Mouse (Mus musculus): ENCODE results near the gene Stxbp2.

The Stxbp2 gene

DNA sequence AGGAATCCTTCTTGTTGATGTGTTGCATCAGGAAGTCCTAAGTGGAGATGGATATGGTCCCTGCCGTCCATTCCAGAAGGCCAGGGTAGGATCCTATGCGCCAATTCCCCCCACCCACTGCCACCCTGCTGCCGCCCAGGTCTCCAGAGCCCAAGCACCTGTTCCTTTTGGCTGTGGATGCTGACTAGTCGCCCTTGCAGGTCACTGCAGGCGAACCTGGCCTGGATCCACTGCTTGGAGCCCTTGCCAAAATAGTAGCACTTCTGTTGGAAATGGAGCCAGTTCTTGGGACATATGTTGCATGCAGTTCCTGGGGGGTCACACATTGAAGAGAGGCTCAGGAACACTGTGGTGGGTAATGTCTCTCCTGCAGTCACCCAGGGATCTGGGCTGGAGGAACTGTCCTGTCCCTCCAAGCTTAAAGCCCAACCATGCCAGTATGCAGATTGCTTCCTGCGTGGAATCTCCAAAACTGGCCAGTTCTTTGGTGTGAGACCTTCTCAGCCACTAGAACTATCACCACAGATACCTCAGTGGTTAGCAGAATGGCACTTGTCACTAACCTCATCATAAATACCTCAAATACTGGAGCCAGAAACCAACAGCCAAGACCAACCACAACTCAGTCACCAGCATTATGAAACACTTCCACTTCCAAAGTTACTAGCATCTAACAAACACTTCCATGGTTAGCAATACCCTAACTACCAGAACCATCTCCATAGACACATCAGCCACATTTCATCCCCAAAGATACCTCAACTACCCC is 52.8 kb downstream of the Stxbp2 start:
- DNase-seq: no peak

DNA sequence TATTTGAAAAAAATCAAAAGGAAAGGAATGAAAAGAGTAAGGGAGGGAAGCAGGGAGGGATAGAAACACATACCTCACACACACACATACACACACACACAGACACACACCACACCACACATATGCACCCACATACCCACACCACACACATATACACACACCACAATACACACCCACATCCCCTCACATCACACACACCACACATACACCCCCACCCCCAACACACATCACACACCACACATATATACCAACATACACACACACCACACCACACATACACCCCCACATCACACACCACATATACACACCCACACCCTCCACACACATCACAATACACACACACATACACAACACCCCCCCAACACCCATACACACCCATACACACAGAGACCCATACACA is 53.8 kb downstream of the Stxbp2 start:
- no peak for DNase-seq

- no peak for DNase-seq
Measured at GRCm38 (mm10) chr8:3685422-3685821, 54.7 kb downstream of the Stxbp2 start.

DNA sequence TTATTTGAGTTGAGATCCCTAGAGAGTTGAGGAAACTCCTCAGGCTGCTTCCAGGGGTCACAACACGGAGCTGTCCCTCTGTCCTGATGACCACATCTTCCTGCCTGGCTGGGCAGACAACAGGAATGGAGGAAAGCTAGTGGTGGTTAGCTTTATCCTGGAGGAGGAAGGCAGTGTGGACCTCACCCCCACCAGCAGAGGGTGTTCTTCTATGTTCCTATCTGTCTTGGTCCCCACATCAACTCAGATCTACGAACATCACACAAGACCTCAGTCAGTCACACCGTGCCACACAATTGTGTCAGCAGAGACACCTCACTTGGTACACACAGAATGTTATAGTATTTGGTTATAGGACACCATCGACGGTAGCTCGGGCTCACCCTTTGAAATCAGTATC is 56.8 kb downstream of the Stxbp2 start:
- DNase-seq: no peak

GRCm38 (mm10) chr8:3690774-3691173 is 60.0 kb downstream of the Stxbp2 start:
- DNase-seq: peak in 1 of 2 experiments; percentile 36

All from lung, adult 18-20 months (tissue).